Mouse (Mus musculus) gastrocnemius, postnatal 4 days (tissue): ENCODE measurements at regions not wholly inside any gene's neighbourhood (a gene's known extent, or its start where the extent isn't known, plus 50 kb on each side); places are given as distances from the start of the nearest gene placed in this dataset.

Source experiments
- DNase-seq, 2 experiments: peaks; one replicate each; pipeline ENCODE4 v3.0.0; 2021 to 2022; ENCODE audit warnings: low spot score in 2 of 2, mixed read lengths in 2 of 2

DNA sequence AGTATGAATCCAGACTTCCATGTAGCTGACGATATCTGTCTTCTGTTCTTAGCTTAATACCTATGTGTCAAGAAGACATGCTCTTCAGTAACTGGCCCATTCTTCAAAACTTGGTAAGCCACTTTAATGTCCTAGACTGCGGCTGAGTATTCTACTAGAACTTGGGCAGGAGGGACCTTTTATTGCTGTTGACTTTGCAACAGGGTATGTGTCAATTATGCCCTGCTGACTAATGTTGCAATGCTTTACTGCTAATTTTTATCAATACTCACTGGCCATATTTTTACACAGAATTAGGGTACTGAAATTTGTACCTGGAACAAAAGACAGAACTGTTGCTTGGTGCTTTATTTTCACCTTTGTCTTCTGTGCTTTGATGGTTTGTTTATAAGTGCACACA lies 746.9 kb downstream of the Ppargc1a start:
- DNase-seq, result no peak

- no peak for DNase-seq
Observed at GRCm38 (mm10) chr5:50819959-50820358, 747.6 kb downstream of the Ppargc1a start.

- no peak for DNase-seq
Observed at GRCm38 (mm10) chr5:50795310-50795709, 736.5 kb upstream of the Adgra3 start.

- no peak for DNase-seq
Observed at GRCm38 (mm10) chr5:50794453-50795169, 735.8 kb upstream of the Adgra3 start.

GRCm38 (mm10) chr5:50793558-50793957 lies 734.8 kb upstream of the Adgra3 start:
- no peak for DNase-seq

DNA sequence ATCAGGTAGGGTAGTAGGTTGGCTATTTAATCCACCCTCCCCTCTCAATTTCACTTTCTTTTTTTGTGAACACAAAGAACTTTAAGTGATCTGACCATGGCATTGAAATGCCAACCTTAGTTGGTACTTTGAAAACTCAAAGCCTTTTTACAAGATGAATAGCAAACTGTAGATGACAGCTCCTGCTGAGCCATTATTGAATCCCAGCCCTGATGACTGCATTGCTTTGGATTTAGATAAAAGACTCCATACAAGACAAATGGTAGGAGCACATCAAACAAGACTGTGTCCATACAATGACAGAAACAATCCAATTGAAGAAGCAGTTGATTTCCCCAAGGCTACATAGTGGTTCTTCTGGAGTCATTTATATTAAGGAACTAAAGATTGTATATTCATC lies 726.5 kb upstream of the Adgra3 start:
- no peak for DNase-seq

DNA sequence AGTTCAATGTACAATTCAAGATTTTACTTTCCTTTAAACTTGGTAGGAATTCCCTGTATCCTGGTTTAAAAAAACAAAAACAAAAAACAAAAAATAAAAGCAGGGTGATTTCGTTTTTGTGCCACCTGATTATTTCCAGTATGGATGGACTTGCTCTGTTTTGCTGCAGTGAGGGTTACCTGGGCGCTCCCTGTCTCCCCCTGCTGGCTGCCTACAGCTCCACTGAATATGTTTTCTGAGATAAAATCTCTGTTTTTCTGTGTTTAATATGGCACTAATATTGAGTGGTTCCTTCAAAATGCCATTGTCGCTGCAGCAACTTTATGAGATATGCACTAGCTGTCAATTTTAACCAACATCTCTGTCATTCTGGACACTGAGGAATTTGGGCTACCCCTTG lies 720.3 kb upstream of the Adgra3 start:
- DNase-seq, result no peak

- DNase-seq, result no peak
Observed at GRCm38 (mm10) chr5:50778221-50778620, 719.4 kb upstream of the Adgra3 start.

DNA sequence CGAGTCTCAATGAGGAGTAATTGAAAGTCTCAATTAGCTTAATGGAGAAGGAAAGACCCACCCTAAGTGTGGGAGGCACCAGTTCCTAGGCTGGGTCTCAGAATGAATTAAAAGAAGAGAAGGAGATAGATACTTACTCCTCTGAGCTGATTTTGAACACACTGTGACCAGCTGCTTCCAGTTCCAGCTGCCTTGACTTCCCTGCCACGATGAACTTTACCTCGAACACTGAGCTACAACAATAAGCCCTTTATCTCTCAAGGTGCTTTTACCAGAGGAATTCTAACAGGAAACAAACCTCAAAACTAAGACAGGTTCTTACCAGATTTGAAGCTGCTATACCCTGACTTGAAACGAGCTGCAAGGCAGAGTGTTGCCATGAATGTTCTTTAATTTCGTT lies 703.5 kb upstream of the Adgra3 start:
- DNase-seq, result no peak

DNA sequence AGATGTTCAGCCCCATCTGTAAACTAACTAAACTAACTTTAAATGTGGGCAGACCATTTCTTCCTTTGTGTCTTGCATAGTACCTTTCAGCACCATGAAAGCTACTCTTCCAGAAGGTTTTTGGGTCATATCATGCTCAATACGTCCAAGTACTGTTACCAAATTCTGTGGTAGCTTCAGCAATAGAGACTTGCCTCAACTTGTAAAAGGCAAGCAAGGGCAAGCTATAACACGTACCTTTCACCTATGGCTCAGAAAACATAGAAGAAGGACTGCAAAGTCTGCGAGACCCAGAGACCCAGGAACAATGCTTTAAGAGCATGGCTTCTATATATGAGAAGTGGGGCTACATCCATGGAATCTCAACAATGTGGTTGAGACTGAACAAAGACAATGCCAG lies 701.6 kb upstream of the Adgra3 start:
- no peak for DNase-seq

DNA sequence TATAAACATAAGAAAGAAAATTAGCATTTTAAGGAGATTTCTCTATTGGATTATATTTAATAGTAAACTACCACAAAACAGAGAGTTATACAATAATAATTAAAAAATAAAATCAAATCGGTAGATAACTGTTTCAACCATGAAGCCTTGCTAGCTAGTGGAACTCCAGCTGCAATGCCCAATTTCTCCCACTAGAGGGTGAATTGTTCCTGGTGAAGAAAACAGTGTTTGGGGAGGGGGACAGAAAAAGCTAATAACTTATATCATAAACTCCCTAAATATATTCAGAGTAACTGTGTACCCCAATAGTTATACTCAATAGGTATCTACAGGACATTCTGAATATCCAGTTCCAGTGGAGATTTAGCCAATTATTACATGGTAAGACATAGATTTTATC lies 694.0 kb upstream of the Adgra3 start:
- peak in 1 of 2 experiments; percentile 18 for DNase-seq

DNA sequence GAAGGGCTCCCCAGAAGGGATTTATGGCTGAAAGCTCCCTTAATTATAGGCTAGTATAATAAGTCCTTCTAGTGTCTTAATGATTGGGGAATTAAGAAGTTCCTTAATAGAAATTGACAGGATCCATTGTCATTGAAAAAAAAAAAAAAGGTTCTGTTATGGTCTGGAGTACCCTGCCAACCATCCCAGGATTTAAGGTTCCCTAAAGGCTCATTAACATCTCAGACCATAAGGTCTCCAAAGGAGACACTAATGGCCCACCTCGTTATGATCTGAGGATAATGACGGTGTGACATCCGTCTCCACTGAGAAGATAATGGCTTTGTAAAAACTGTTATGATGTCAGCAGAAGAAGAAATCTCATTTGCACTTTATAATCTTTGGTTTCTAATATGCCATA lies 692.6 kb upstream of the Adgra3 start:
- no peak for DNase-seq

DNA sequence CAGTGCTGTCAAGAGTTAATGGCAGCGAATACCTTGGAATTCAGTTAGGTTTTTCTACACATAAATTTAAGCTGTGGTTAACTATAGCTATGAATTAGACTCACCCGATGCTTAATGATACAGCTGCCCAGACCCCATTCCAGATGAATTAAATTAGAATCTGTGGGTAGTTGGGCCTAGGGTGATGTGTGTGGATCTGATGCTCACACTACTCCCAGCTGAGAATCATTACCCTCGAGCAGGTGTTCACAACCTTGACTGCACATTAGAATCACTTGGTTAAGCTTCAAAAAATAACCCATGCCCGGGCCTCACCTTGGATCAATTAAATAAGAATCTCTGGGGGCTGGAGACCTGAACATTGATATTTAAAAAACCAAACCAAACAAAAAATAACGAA lies 684.2 kb upstream of the Adgra3 start:
- DNase-seq, result no peak

- no peak for DNase-seq
Observed at GRCm38 (mm10) chr5:50733711-50734110, 674.9 kb upstream of the Adgra3 start.

GRCm38 (mm10) chr5:50728337-50729003 lies 669.7 kb upstream of the Adgra3 start:
- no peak for DNase-seq

DNA sequence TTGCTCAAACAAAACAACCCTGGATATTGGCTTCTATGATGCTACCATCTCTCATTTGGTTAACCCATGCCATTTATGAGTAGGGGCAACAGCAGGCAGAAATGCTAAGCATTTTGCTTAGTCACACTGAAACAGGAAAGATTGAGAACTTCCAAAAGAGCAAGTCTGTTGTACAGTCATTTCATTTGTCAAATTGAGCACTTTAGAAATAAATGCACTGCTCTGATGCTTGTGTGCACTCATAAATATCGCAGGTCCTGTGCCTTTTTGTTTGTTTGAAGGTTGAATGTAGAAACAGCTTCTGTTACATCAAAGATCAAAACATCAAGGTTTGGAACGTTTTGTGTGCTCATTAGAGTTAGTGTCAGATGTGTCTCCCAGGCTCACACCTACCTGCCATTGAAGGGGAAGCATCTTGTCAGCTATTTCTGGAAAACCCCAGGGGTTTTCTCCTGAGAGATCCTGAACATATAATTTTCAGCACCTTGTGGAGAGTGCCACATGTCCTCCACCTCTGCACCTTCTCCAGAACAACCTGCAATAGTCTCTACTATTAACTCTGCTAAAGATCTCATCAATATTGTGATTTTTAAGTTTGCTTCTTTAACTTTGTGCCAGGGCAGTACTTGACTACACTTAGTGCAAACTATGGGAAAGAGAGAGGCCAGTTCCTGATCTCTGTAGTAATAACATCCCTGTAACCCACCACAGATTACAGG lies 648.3 kb upstream of the Adgra3 start:
- DNase-seq, result no peak

DNA sequence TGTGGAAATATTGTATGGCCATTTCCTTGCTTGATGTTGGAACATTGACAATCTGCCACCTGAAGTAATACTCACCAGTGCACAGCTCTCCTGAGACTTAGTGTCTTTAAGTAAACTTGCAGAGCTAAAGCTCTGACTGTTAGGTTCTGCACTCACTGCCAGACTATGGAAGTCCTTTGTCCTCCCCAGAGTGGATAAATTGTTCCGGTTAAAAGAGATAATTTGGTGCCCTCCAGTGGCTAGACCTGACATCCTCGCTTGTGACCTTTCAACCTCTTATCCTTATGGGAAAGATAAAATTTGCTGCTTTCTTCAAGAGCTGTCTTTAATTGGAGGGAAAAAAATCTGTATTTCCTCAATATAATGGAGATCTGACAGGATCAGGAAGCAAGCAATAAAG lies 639.3 kb upstream of the Adgra3 start:
- DNase-seq, result no peak

GRCm38 (mm10) chr5:50697588-50697987 lies 638.8 kb upstream of the Adgra3 start:
- no peak for DNase-seq

GRCm38 (mm10) chr5:50688362-50688761 lies 629.6 kb upstream of the Adgra3 start:
- no peak for DNase-seq

DNA sequence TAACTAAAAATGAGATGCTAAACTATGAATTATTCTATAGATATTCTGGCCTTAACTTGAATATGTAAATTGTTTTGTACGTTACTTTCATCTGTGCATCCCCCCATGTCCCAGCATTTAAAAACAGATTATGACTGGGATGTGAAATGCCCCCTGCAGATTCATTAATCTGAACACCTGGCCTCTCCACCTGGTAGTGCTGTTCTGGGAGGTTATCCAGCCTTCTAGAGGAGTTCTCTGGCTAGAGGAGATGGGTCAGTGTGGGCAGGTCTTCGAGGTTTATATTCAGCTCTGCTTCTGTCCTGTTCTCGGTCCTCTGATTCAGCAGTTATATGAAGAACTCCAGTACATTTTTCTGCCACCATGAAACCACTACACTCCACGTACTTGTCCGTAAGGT lies 625.2 kb upstream of the Adgra3 start:
- no peak for DNase-seq

DNA sequence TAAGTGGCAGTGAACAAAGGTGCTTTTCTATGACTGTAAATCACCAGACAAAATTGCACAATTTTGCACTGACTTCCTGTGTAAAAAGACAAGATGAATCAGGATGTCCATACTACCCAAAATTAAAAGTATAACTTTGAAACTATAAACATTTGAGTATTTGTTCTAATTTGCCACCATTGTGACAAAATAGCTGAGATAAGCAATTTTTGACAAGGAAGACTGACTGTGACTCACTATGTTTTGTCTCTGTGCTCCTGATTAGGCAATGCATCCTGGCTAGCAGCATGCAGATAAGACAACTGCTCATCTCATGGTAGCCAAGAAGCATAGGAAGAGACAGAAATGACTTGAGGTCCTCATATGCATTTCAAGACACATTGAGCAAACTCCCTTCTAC lies 577.7 kb upstream of the Adgra3 start:
- no peak for DNase-seq

GRCm38 (mm10) chr5:50626648-50627047 lies 567.8 kb upstream of the Adgra3 start:
- DNase-seq, result no peak
